Mouse (Mus musculus) liver, embryonic 15.5 days (tissue): ENCODE measurements around the gene Npw. TPM values are rescaled to one million over a fixed set of nuclear protein-coding genes. Genes with fewer than 3 reads are reported as not detected.
A peak's percentile ranks its signal among the peaks of the same experiment; 100 is the strongest.

ENCODE experiments used
- ATAC-seq: fragments of 200-750 bp; cut with Nextera tagmentation; 2 replicates; pipeline ENCODE4 v1.8.0; 2017; ENCODE audit warnings: moderate number of reproducible peaks, mild to moderate bottlenecking, moderate library complexity; ENCODE audit not compliant: insufficient read depth
- H3K27ac ChIP-seq: fragments of 300-500 bp; sonication (generic); replicated peaks from 2 replicates; pipeline ENCODE4 v1.5.1; 2015; ENCODE audit warnings: mild to moderate bottlenecking, inconsistent platforms
- H3K27me3 ChIP-seq: fragments of 300-500 bp; sonication (generic); 2 replicates; pipeline ENCODE4 v1.6.1; 2015; ENCODE audit warnings: mild to moderate bottlenecking, inconsistent platforms
- H3K36me3 ChIP-seq: fragments of 300-500 bp; sonication (generic); replicated peaks from 2 replicates; pipeline ENCODE4 v1.6.1; 2015; ENCODE audit warnings: moderate library complexity, mild to moderate bottlenecking, inconsistent platforms
- H3K4me1 ChIP-seq: fragments of 300-500 bp; sonication (generic); replicated peaks from 2 replicates; pipeline ENCODE4 v1.6.1; 2015; ENCODE audit warnings: inconsistent platforms
- H3K4me2 ChIP-seq: fragments of 300-500 bp; sonication (generic); 2 replicates; pipeline ENCODE4 v1.6.1; 2015; ENCODE audit warnings: moderate library complexity, mild to moderate bottlenecking, inconsistent platforms
- H3K4me3 ChIP-seq: fragments of 300-500 bp; sonication (generic); replicated peaks from 2 replicates; pipeline ENCODE4 v1.5.1; 2015; ENCODE audit warnings: mild to moderate bottlenecking, inconsistent platforms
- H3K9ac ChIP-seq: fragments of 300-500 bp; sonication (generic); 2 replicates; pipeline ENCODE4 v1.6.1; 2015; ENCODE audit warnings: moderate library complexity, mild to moderate bottlenecking, inconsistent platforms
- H3K9me3 ChIP-seq: fragments of 300-500 bp; sonication (generic); replicated peaks from 2 replicates; pipeline ENCODE4 v1.6.1; 2016; ENCODE audit warnings: inconsistent platforms
- WGBS: fragments of 180-500 bp; shearing (Covaris S2); methylation state at CpG from one replicate; pipeline ENCODE4 v1.1.7; 2015; ENCODE audit warnings: mixed read lengths; ENCODE audit not compliant: insufficient replicate concordance; 5-methylcytosine and 5-hydroxymethylcytosine counted together
- polyA plus RNA-seq: library from polyadenylated mRNA; unstranded; fragments of >200 nt; fragmentation: Nextera tagmentation; extraction: Ambion mirVana; gene quantifications from 2 replicates; pipeline ENCODE4 v1.2.1, GENCODE M21; 2015

Gene Npw
- polyA plus RNA-seq, 1 experiment from 2014 or later, result 0.30 TPM

GRCm38 (mm10) chr17:24692385-24692784 lies 34.1 kb upstream of the Npw start:
- H3K9me3 ChIP-seq, result no peaks in the 10 kb centered on the region
- H3K27me3 ChIP-seq, result peaks cover 52% of the 10 kb centered on the region
- WGBS, result 52% methylated on average over 5 of the region's 5 CpGs
- H3K4me3 ChIP-seq, result no peak overlapping the region
- peaks cover 43% of the 10 kb centered on the region for H3K4me1 ChIP-seq
- H3K36me3 ChIP-seq, result peaks cover 16% of the 10 kb centered on the region
- no peak for ATAC-seq
- H3K27ac ChIP-seq, result no peak overlapping the region
- H3K9ac ChIP-seq, result no peak overlapping the region
- H3K4me2 ChIP-seq, result no peak overlapping the region

GRCm38 (mm10) chr17:24689251-24690081 lies 31.2 kb upstream of the Npw start, which contains the start of gene Syngr3:
TSS of gene Syngr3 (minus strand) at chr17:24689955.
- Histone ChIP-seq H3K36me3 (peaks cover 16% of the 10 kb centered on the region), H3K9ac (no peak within 1 kb of the TSS), H3K27ac (no peak within 1 kb of the TSS), H3K4me3 (peak within 1 kb of the TSS; percentile 37), H3K4me1 (peaks cover 31% of the 10 kb centered on the region), H3K9me3 (no peaks in the 10 kb centered on the region), H3K4me2 (peak within 1 kb of the TSS; percentile 54), H3K27me3 (peaks cover 59% of the 10 kb centered on the region)
- 2% methylated on average over 55 of the region's 55 CpGs for WGBS
- no peak for ATAC-seq

GRCm38 (mm10) chr17:24687599-24687998 lies 29.3 kb upstream of the Npw start:
- Histone ChIP-seq H3K27me3 (peaks cover 59% of the 10 kb centered on the region), H3K27ac (no peak overlapping the region), H3K4me1 (peaks cover 30% of the 10 kb centered on the region), H3K4me2 (peak overlapping the region; percentile 75), H3K9ac (peak overlapping the region; percentile 37), H3K9me3 (no peaks in the 10 kb centered on the region), H3K4me3 (peak overlapping the region; percentile 54), H3K36me3 (0 out of 2 replicates have a peak, but pooled peaks cover 2% of the 10 kb centered on the region)
- WGBS, result 18% methylated on average over 23 of the region's 23 CpGs
- ATAC-seq, result no peak

- peaks cover 58% of the 10 kb centered on the region for H3K27me3 ChIP-seq
- H3K4me2 ChIP-seq, result peak overlapping the region; percentile 75
- H3K4me1 ChIP-seq, result peaks cover 30% of the 10 kb centered on the region
- H3K36me3 ChIP-seq, result no peaks in the 10 kb centered on the region
- H3K9ac ChIP-seq, result peak overlapping the region; percentile 37
- H3K4me3 ChIP-seq, result peak overlapping the region; percentile 54
- ATAC-seq, result peak; percentile 55
- under 1% methylated on average over 25 of the region's 25 CpGs for WGBS
- H3K9me3 ChIP-seq, result no peaks in the 10 kb centered on the region
- no peak overlapping the region for H3K27ac ChIP-seq
Measured at GRCm38 (mm10) chr17:24687146-24687595, 28.9 kb upstream of the Npw start.

- Histone ChIP-seq H3K4me3 (peak overlapping the region; percentile 29; the same call in 1 of the 2 replicates), H3K27ac (no peak overlapping the region), H3K9me3 (no peaks in the 10 kb centered on the region), H3K9ac (no peak overlapping the region), H3K27me3 (peaks cover 51% of the 10 kb centered on the region), H3K36me3 (peaks cover 2% of the 10 kb centered on the region), H3K4me2 (peak overlapping the region; percentile 49), H3K4me1 (peaks cover 30% of the 10 kb centered on the region)
- WGBS, result 38% methylated on average over 16 of the region's 16 CpGs
- 0 out of 2 replicates have a peak, but pooled peaks have one; percentile 45 for ATAC-seq
Measured at GRCm38 (mm10) chr17:24686514-24686913, 28.3 kb upstream of the Npw start.

- Histone ChIP-seq H3K27me3 (no peaks in the 10 kb centered on the region), H3K4me3 (no peak overlapping the region), H3K9ac (no peak overlapping the region), H3K9me3 (no peaks in the 10 kb centered on the region), H3K4me2 (no peak overlapping the region), H3K27ac (no peak overlapping the region), H3K36me3 (peaks cover 58% of the 10 kb centered on the region), H3K4me1 (peaks cover 40% of the 10 kb centered on the region)
- WGBS, result 78% methylated on average over 24 of the region's 24 CpGs
- no peak for ATAC-seq
Measured at GRCm38 (mm10) chr17:24677500-24678080, 19.3 kb upstream of the Npw start.

- H3K4me3 ChIP-seq, result no peak overlapping the region
- H3K36me3 ChIP-seq, result peaks cover 58% of the 10 kb centered on the region
- no peak overlapping the region for H3K4me2 ChIP-seq
- no peaks in the 10 kb centered on the region for H3K27me3 ChIP-seq
- no peak overlapping the region for H3K9ac ChIP-seq
- H3K9me3 ChIP-seq, result no peaks in the 10 kb centered on the region
- no peak overlapping the region for H3K27ac ChIP-seq
- WGBS, result 86% methylated on average over 5 of the region's 5 CpGs
- H3K4me1 ChIP-seq, result peaks cover 48% of the 10 kb centered on the region
- ATAC-seq, result no peak
Measured at GRCm38 (mm10) chr17:24676877-24677276, 18.6 kb upstream of the Npw start.

GRCm38 (mm10) chr17:24676187-24676586 lies 17.9 kb upstream of the Npw start:
- ATAC-seq, result no peak
- Histone ChIP-seq H3K4me1 (peaks cover 54% of the 10 kb centered on the region), H3K4me2 (no peak overlapping the region), H3K9me3 (no peaks in the 10 kb centered on the region), H3K27me3 (no peaks in the 10 kb centered on the region), H3K36me3 (peaks cover 53% of the 10 kb centered on the region), H3K4me3 (no peak overlapping the region), H3K27ac (no peak overlapping the region), H3K9ac (no peak overlapping the region)
- WGBS, result 57% methylated on average over 2 of the region's 2 CpGs

GRCm38 (mm10) chr17:24674277-24674676 lies 16.0 kb upstream of the Npw start:
- H3K36me3 ChIP-seq, result peaks cover 34% of the 10 kb centered on the region
- H3K27me3 ChIP-seq, result no peaks in the 10 kb centered on the region
- H3K4me3 ChIP-seq, result no peak overlapping the region
- no peak overlapping the region for H3K4me2 ChIP-seq
- H3K9me3 ChIP-seq, result no peaks in the 10 kb centered on the region
- 53% methylated on average over 7 of the region's 7 CpGs for WGBS
- ATAC-seq, result no peak
- peaks cover 68% of the 10 kb centered on the region for H3K4me1 ChIP-seq
- H3K9ac ChIP-seq, result no peak overlapping the region
- H3K27ac ChIP-seq, result peak overlapping the region; percentile 33; the same call in 1 of the 2 replicates

GRCm38 (mm10) chr17:24672141-24672540 lies 13.9 kb upstream of the Npw start:
- H3K27me3 ChIP-seq, result no peaks in the 10 kb centered on the region
- WGBS, result 9% methylated on average over 5 of the region's 5 CpGs
- peak overlapping the region; percentile 9; the same call in 1 of the 2 replicates for H3K4me3 ChIP-seq
- H3K4me1 ChIP-seq, result peaks cover 75% of the 10 kb centered on the region
- H3K27ac ChIP-seq, result peak overlapping the region; percentile 88
- ATAC-seq, result peak; percentile 20; the same call in 1 of the 2 replicates
- no peaks in the 10 kb centered on the region for H3K9me3 ChIP-seq
- peak overlapping the region; percentile 89 for H3K4me2 ChIP-seq
- peaks cover 13% of the 10 kb centered on the region for H3K36me3 ChIP-seq
- no peak overlapping the region for H3K9ac ChIP-seq

GRCm38 (mm10) chr17:24671346-24671745 lies 13.1 kb upstream of the Npw start:
- no peaks in the 10 kb centered on the region for H3K27me3 ChIP-seq
- H3K4me2 ChIP-seq, result peak overlapping the region; percentile 89
- H3K9me3 ChIP-seq, result no peaks in the 10 kb centered on the region
- peaks cover 71% of the 10 kb centered on the region for H3K4me1 ChIP-seq
- peak overlapping the region; percentile 92 for H3K4me3 ChIP-seq
- WGBS, result 41% methylated on average over 5 of the region's 5 CpGs
- peak overlapping the region; percentile 88; the same call in 1 of the 2 replicates for H3K27ac ChIP-seq
- H3K9ac ChIP-seq, result peak overlapping the region; percentile 94
- no peak for ATAC-seq
- H3K36me3 ChIP-seq, result peaks cover 5% of the 10 kb centered on the region
